Mouse (Mus musculus) liver, adult 2 months (tissue): Measurements from ENCODE around the gene Mup6. TPM values are rescaled to one million over a fixed set of nuclear protein-coding genes. Genes with fewer than 3 reads are reported as not detected.
A peak's percentile ranks its signal among the peaks of the same experiment; 100 is the strongest.
"Not testable (repeated sequence)": the region's sequence is repeated elsewhere in the genome, so short reads cannot be mapped to it uniquely, and the experiment has no call there.

Experiments used
- DNase-seq: peaks from one replicate; pipeline ENCODE4 v3.0.0-alpha.2; 2011; ENCODE audit warnings: low read depth, low spot score; ENCODE audit errors: extremely low read depth
- H3K27ac ChIP-seq: fragments of 200-500 bp; replicated peaks from 2 replicates; pipeline ENCODE4 v1.5.1; 2012; ENCODE audit warnings: low read depth, mild to moderate bottlenecking, control low read depth, inconsistent platforms, low read length; ENCODE audit not compliant: insufficient read depth
- H3K27me3 ChIP-seq: fragments of 200-500 bp; 2 replicates; pipeline ENCODE4 v1.6.1; 2012; ENCODE audit warnings: mild to moderate bottlenecking, moderate library complexity, low read length, inconsistent platforms; ENCODE audit not compliant: control insufficient read depth, insufficient read depth
- H3K36me3 ChIP-seq: fragments of 200-500 bp; 2 replicates; pipeline ENCODE4 v1.6.1; 2012; ENCODE audit warnings: low read length, inconsistent platforms; ENCODE audit not compliant: control insufficient read depth, insufficient read depth
- H3K4me1 ChIP-seq: fragments of 200-500 bp; 2 replicates; pipeline ENCODE4 v1.6.1; 2011; ENCODE audit warnings: low read length; ENCODE audit not compliant: control insufficient read depth, insufficient read depth
- H3K4me3 ChIP-seq: fragments of 200-500 bp; 2 replicates; pipeline ENCODE4 v1.5.1; 2011; ENCODE audit warnings: low read depth, mild to moderate bottlenecking, control low read depth, low read length, moderate library complexity; ENCODE audit not compliant: insufficient read depth
- H3K79me2 ChIP-seq: fragments of 200-500 bp; 2 replicates; pipeline ENCODE4 v1.6.1; 2012; ENCODE audit warnings: inconsistent platforms, mild to moderate bottlenecking, low read length, moderate library complexity; ENCODE audit not compliant: control insufficient read depth, insufficient read depth
- H3K9ac ChIP-seq: fragments of 200-500 bp; 2 replicates; pipeline ENCODE4 v1.6.1; 2012; ENCODE audit warnings: low read depth, mild to moderate bottlenecking, control low read depth, inconsistent platforms, low read length
- CTCF ChIP-seq: fragments of 200-500 bp; IDR thresholded peaks from 2 replicates; pipeline ENCODE4 v1.5.1; 2011; ENCODE audit warnings: low read depth, low read length, control low read depth
- POLR2A ChIP-seq: fragments of 200-500 bp; IDR thresholded peaks from 2 replicates; pipeline ENCODE4 v1.6.1; 2011; ENCODE audit warnings: low read length, control low read depth; ENCODE audit not compliant: insufficient read depth; ENCODE audit errors: extremely low read depth
- WGBS: fragments of 180-500 bp; shearing (Covaris S2); methylation state at CpG from one replicate; pipeline ENCODE4 v1.1.7; 2018; 5-methylcytosine and 5-hydroxymethylcytosine counted together
- polyA plus RNA-seq: library from polyadenylated mRNA; depleted of rRNA; stranded (reverse); fragments of >200 nt; gene quantifications from 2 replicates; pipeline ENCODE4 v1.2.3, GENCODE M21; 2012
- total RNA-seq: library from RNA; depleted of rRNA; stranded (reverse); fragments of >200 nt; gene quantifications from 2 replicates; pipeline ENCODE4 v1.2.3, GENCODE M21; 2014

The Mup6 gene
- total and polyA plus RNA-seq, 2 experiments, result 0.18 TPM; not detected in 1

- H3K9ac ChIP-seq, result no peak overlapping the region
- H3K4me3 ChIP-seq, result no peak overlapping the region
- TF ChIP-seq CTCF, result peak; percentile 73
- no peak for TF ChIP-seq POLR2A
- H3K27ac ChIP-seq, result no peak overlapping the region
- WGBS, result 14% methylated on average over 6 of the region's 6 CpGs
- no peaks in the 10 kb centered on the region for H3K4me1 ChIP-seq
- no peaks in the 10 kb centered on the region for H3K79me2 ChIP-seq
- H3K36me3 ChIP-seq, result no peaks in the 10 kb centered on the region
- H3K27me3 ChIP-seq, result no peaks in the 10 kb centered on the region; the same call in 1 of the 2 replicates
- DNase-seq, result peak; percentile 66
Observed at GRCm38 (mm10) chr4:59928347-59928746, 35.7 kb upstream of the Mup6 start.

- Histone ChIP-seq H3K4me3 (no peak overlapping the region), H3K27ac (no peak overlapping the region), H3K9ac (no peak overlapping the region), H3K79me2 (no peaks in the 10 kb centered on the region), H3K4me1 (no peaks in the 10 kb centered on the region), H3K36me3 (no peaks in the 10 kb centered on the region), H3K27me3 (no peaks in the 10 kb centered on the region)
- peak; percentile 7 for DNase-seq
- TF ChIP-seq POLR2A, result no peak
- TF ChIP-seq CTCF, result peak; percentile 13; the same call in 1 of the 2 replicates
- 49% methylated on average over 6 of the region's 6 CpGs for WGBS
Observed at GRCm38 (mm10) chr4:59932505-59933281, 31.4 kb upstream of the Mup6 start.

- H3K4me1 ChIP-seq, result no peaks in the 10 kb centered on the region
- H3K4me3 ChIP-seq, result no peak overlapping the region
- H3K27ac ChIP-seq, result no peak overlapping the region
- TF ChIP-seq POLR2A (no peak), CTCF (no peak)
- 73% methylated on average over 2 of the region's 2 CpGs for WGBS
- DNase-seq, result no peak
- 0 out of 2 replicates have a peak, but pooled peaks cover 2% of the 10 kb centered on the region for H3K27me3 ChIP-seq
- no peaks in the 10 kb centered on the region for H3K79me2 ChIP-seq
- H3K9ac ChIP-seq, result no peak overlapping the region
- no peaks in the 10 kb centered on the region for H3K36me3 ChIP-seq
Observed at GRCm38 (mm10) chr4:59937543-59937942, 26.6 kb upstream of the Mup6 start.

- Histone ChIP-seq H3K27me3 (no peaks in the 10 kb centered on the region), H3K36me3 (no peaks in the 10 kb centered on the region), H3K79me2 (no peaks in the 10 kb centered on the region), H3K4me1 (no peaks in the 10 kb centered on the region), H3K9ac (no peak within 1 kb of the TSS), H3K27ac (no peak within 1 kb of the TSS), H3K4me3 (no peak within 1 kb of the TSS)
- 78% methylated on average over 3 of the region's 3 CpGs for WGBS
- no peak for DNase-seq
- TF ChIP-seq CTCF (no peak), POLR2A (no peak)
Observed at GRCm38 (mm10) chr4:59960610-59961009, 3.5 kb upstream of the Mup6 start, which contains the start of gene Mup4. Gene Mup4 (minus strand): TSS chr4:59960710.

- H3K79me2 ChIP-seq, H3K27me3 ChIP-seq, H3K4me3 ChIP-seq, H3K9ac ChIP-seq, H3K27ac ChIP-seq, H3K36me3 ChIP-seq, DNase-seq, H3K4me1 ChIP-seq: not testable (repeated sequence)
Observed at GRCm38 (mm10) chr4:59997894-59998293, 33.8 kb downstream of the Mup6 start.

- H3K36me3 ChIP-seq, H3K27me3 ChIP-seq, DNase-seq, H3K4me1 ChIP-seq, H3K27ac ChIP-seq, H3K79me2 ChIP-seq, H3K9ac ChIP-seq, H3K4me3 ChIP-seq: not testable (repeated sequence)
- 85% methylated on average over 7 of the region's 7 CpGs for WGBS
Observed at GRCm38 (mm10) chr4:60020141-60020540, 56.0 kb downstream of the Mup6 start.

GRCm38 (mm10) chr4:60029334-60030111 lies 65.4 kb downstream of the Mup6 start:
- DNase-seq, H3K27ac ChIP-seq, H3K9ac ChIP-seq, H3K36me3 ChIP-seq, H3K4me1 ChIP-seq, H3K27me3 ChIP-seq, H3K4me3 ChIP-seq, H3K79me2 ChIP-seq: not testable (repeated sequence)
- 82% methylated on average over 13 of the region's 13 CpGs for WGBS
